Mouse (Mus musculus): ENCODE data around the gene Slc7a14.

DNA sequence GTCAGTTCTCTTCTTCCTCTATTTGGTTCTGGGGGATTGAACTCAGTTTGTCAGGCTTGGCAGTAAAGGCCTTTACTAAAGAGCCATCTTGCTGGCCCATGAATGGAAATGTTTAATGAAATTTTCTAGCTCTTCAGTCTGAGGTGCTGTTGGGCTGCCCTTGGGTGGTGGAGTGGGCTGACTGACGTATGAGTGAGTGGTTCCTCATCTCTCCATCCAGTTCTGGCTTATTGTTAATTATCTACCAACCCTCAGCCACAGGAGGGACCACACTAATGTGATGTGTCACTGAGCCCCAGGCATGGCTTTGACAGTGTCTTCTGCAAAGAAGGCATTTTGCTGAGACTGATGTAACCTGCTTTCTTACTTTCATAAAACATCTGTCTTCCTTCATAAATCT is 66.7 kb downstream of the Slc7a14 start:
- no peak for TF ChIP-seq CTCF (IDR thresholded peaks at IDR 0.05; ENCODE audit: insufficient read depth, low read length)
- no peak for TF ChIP-seq POLR2A (IDR thresholded peaks at IDR 0.05; ENCODE audit: borderline replicate concordance, extremely low read depth, low read depth, low read length)
